Mouse (Mus musculus): ENCODE measurements around the gene Men1.

DNA sequence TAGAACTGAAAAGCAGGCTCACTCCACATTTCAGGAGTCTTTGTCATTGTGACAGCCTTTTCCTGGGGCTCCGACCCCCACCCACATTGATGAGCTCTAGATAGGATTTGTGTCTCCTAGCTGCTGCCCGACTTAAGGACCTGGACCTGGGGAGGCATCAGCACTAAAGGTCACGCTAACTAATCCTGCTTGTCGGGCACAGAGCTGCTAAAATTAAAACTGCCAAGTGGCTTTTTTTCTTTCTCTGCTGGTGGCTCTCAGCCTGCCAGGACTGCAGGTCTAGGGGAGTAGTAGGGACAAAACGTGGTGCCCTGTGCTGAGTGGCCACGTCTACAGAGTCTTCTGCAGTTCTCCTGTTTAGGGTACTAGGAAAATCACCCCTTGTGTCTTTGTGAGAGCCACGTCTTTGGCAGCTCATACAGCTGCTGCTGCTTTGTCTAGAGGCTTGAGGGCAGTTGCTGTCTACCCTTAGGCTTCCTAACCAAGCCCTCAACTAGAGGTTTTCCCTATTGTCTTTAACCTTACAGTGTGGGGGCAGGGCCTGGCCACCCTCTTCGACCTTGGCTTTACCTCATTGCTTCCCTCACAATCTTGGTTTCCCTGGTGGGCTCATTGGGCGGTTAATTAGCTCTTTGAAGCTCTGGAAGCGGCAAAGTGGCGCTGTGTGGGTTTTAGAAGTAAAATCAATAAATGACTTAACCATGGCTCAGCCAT, 42.7 kb downstream of the Men1 start:
- TF ChIP-seq CTCF (IDR thresholded peaks at IDR 0.05; ENCODE audit: borderline replicate concordance, insufficient read depth, low read length): no peak
- TF ChIP-seq POLR2A (IDR thresholded peaks at IDR 0.05; ENCODE audit: low read depth, low read length): no peak
